ENCODE assay signal across 8 mouse cellular contexts in the genomic region with DNA sequence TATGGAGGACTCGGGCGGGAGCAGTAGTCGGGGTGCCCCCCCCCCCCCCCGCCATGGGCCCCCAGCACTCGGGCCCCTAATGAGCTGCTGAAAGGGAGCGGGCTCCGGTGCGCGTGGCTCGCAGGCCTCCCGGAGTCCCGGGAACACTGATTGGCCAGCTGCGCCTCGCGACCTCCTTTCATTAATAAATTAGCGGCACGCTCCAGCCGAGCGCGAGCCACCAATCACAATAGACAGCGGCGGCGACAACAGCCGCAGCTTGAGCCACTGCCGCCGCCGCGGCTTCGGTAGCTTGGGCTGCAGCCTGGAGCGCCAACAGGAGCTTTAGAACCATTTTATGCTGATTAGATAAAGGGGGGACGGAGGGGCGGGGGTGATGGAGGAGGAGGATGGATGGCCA. TPM values are rescaled to one million over a fixed set of nuclear protein-coding genes. Genes with fewer than 3 reads are reported as not detected.
A peak's percentile ranks its signal among the peaks of the same experiment; 100 is the strongest.
DNase-seq lines count a peak whose midpoint lies in the region; ATAC-seq and TF ChIP-seq lines count a peak whose summit lies in the region.

No protein-coding gene starts in this region.

- H3K27me3 ChIP-seq in limb, embryonic 12.5 days, result peaks cover 93% of the 10 kb centered on the region
- peaks cover 79% of the 10 kb centered on the region for H3K27me3 ChIP-seq in neural tube, embryonic 11.5 days (ENCODE audit: control insufficient read depth, insufficient read depth, low read length)

- ATAC-seq in limb, embryonic 12.5 days (ENCODE audit: insufficient number of reproducible peaks, insufficient read depth, low FRiP score, low TSS enrichment, low read depth), result 0 out of 2 replicates have a peak, but pooled peaks have one; percentile 6
- ATAC-seq in neural tube, embryonic 11.5 days (ENCODE audit: insufficient read depth, low FRiP score, low TSS enrichment), result peak; percentile 73
- no peak for ATAC-seq in inflammation-experienced regulatory T-cells, adult 6 months

- intact Hi-C loops in left cerebral cortex, postnatal 4 days (cut with DNase I), result loop anchor here (5.0 kb wide), 1 partner anchor 125 kb away; no protein-coding TSS in a partner anchor
- intact Hi-C loops in left cerebral cortex, postnatal 25 days (cut with DNase I), result loop anchor here (2.0 to 5.0 kb wide), 3 partner anchors 75 to 1585 kb away; a partner anchor contains a TSS
- intact Hi-C loops in heart, postnatal 10 days (cut with DNase I), result loop anchor here (5.0 kb wide), 1 partner anchor 1585 kb away; no protein-coding TSS in a partner anchor

- H3K4me1 ChIP-seq in cortical plate, adult 2 months (ENCODE audit: control insufficient read depth, insufficient read depth, low read length), result no peaks in the 10 kb centered on the region
- H3K4me1 ChIP-seq in limb, embryonic 12.5 days (replicated peaks), result peaks cover 35% of the 10 kb centered on the region
- peaks cover 30% of the 10 kb centered on the region for H3K4me1 ChIP-seq in neural tube, embryonic 11.5 days (ENCODE audit: control insufficient read depth, insufficient read depth, low read length)

- no peak for TF ChIP-seq CTCF in cortical plate, adult 2 months (IDR thresholded peaks at IDR 0.05; ENCODE audit: extremely low read depth, insufficient read depth, low read length)

- H3K4me2 ChIP-seq in limb, embryonic 12.5 days, result peak overlapping the region; percentile 63
- H3K4me2 ChIP-seq in neural tube, embryonic 11.5 days (ENCODE audit: low read depth), result peak overlapping the region; percentile 69

- no peaks in the 10 kb centered on the region for H3K36me3 ChIP-seq in limb, embryonic 12.5 days
- no peaks in the 10 kb centered on the region for H3K36me3 ChIP-seq in neural tube, embryonic 11.5 days (ENCODE audit: control insufficient read depth, insufficient read depth, low read length)

- H3K4me3 ChIP-seq in cortical plate, adult 2 months (ENCODE audit: insufficient read depth, low read length), result peak overlapping the region; percentile 34; the same call in 1 of the 2 replicates
- H3K4me3 ChIP-seq in limb, embryonic 12.5 days (replicated peaks), result peak overlapping the region; percentile 39
- peak overlapping the region; percentile 53 for H3K4me3 ChIP-seq in neural tube, embryonic 11.5 days (ENCODE audit: low read depth, low read length)

- no peaks in the 10 kb centered on the region for H3K9me3 ChIP-seq in limb, embryonic 12.5 days
- H3K9me3 ChIP-seq in neural tube, embryonic 11.5 days (ENCODE audit: control insufficient read depth, low read length), result no peaks in the 10 kb centered on the region

- no peak overlapping the region for H3K27ac ChIP-seq in cortical plate, adult 2 months (ENCODE audit: insufficient read depth, low read length)
- H3K27ac ChIP-seq in limb, embryonic 12.5 days, result no peak overlapping the region
- H3K27ac ChIP-seq in neural tube, embryonic 11.5 days (ENCODE audit: low read depth, low read length), result peak overlapping the region; percentile 68

- WGBS in limb, embryonic 12.5 days, result under 1% methylated on average over 29 of the region's 32 CpGs
- under 1% methylated on average over 31 of the region's 32 CpGs for WGBS in neural tube, embryonic 11.5 days

- no peak overlapping the region for H3K9ac ChIP-seq in limb, embryonic 12.5 days (replicated peaks)
- H3K9ac ChIP-seq in neural tube, embryonic 11.5 days (ENCODE audit: low read length), result peak overlapping the region; percentile 22; the same call in 1 of the 2 replicates

- TF ChIP-seq POLR2A in cortical plate, adult 2 months (IDR thresholded peaks at IDR 0.05; ENCODE audit: extremely low read depth, insufficient read depth, low read length), result no peak

- DNase-seq in left cerebral cortex, postnatal 4 days, result peak; percentile 62
- DNase-seq in left cerebral cortex, postnatal 25 days (ENCODE audit: low spot score in 2 of 2), result no peak
- peak; percentile 19 to 35 for DNase-seq in heart, postnatal 10 days
- DNase-seq in neural tube, embryonic 11.5 days (ENCODE audit: low spot score), result peak; percentile 91
- no peak for DNase-seq in thymus, postnatal 36 days

RNA-seq across cellular contexts. Expression of a gene that starts 0.4 kb away (rescaled TPM):
- total RNA-seq in left cerebral cortex, postnatal 4 days (2021), result under 1 TPM; 0.38 to 0.40 TPM
- total RNA-seq in left cerebral cortex, postnatal 25 days (2021), result 1 to 10 TPM in 1 of 2 experiments, under 1 TPM in 1; 0.48 to 1.2 TPM
- polyA plus RNA-seq in cortical plate, adult 2 months (2012; rRNA removed), result 1.4 TPM in 2 replicates
- total RNA-seq in heart, postnatal 10 days (2021), result not detected
- not detected in 2 replicates for polyA plus RNA-seq in limb, embryonic 12.5 days (2016; fragmentation: Nextera tagmentation; extraction: Ambion mirVana)
- 38.8 and 41.2 TPM in 2 replicates for polyA plus RNA-seq in neural tube, embryonic 11.5 days (2014; fragmentation: Nextera tagmentation; extraction: Ambion mirVana)
- not detected for polyA plus RNA-seq in inflammation-experienced regulatory T-cells, adult 6 months (2017; shearing (Covaris generic))

Comparison
In these comparisons a context has a peak if more than half of its experiments do, and no peak if none do; other contexts are left out.
1. DNase-seq: peak in left cerebral cortex, postnatal 4 days (single experiment), heart, postnatal 10 days (2 of 2) and neural tube, embryonic 11.5 days (single experiment); none in left cerebral cortex, postnatal 25 days (0 of 2) and thymus, postnatal 36 days (0 of 2).
2. RNA of a gene that starts 0.4 kb away (polyA plus RNA-seq): 38.8 to 41.2 TPM in neural tube, embryonic 11.5 days; 1.4 TPM in cortical plate, adult 2 months, not detected in limb, embryonic 12.5 days and not detected in inflammation-experienced regulatory T-cells, adult 6 months; every median in the first group is over 10 times any median in the second.
3. Peak in every context shown above with its lines, with median percentiles within 50 percentile points of each other: H3K4me3 ChIP-seq.